Mouse (Mus musculus) kidney, postnatal 0 days (tissue): ENCODE data around the gene Uimc1. TPM values are rescaled to one million over a fixed set of nuclear protein-coding genes. Genes with fewer than 3 reads are reported as not detected.

Experiments used
- ATAC-seq: fragments of 200-750 bp; cut with Nextera tagmentation; replicated peaks from 2 replicates; pipeline ENCODE4 v1.8.0; 2017; ENCODE audit warnings: low read depth, moderate number of reproducible peaks, moderate TSS enrichment, moderate library complexity; ENCODE audit not compliant: low FRiP score
- DNase-seq: peaks from one replicate; pipeline ENCODE4 v3.0.0-alpha.2; 2016; ENCODE audit warnings: low spot score
- H3K27ac ChIP-seq: fragments of 300-500 bp; sonication (generic); 2 replicates; pipeline ENCODE4 v1.5.1; 2014; ENCODE audit warnings: mild to moderate bottlenecking
- H3K27me3 ChIP-seq: fragments of 300-500 bp; sonication (generic); 2 replicates; pipeline ENCODE4 v1.6.1; 2014; ENCODE audit warnings: low read length, mixed read lengths; ENCODE audit not compliant: insufficient read depth
- H3K36me3 ChIP-seq: fragments of 300-500 bp; sonication (generic); 2 replicates; pipeline ENCODE4 v1.6.1; 2014; ENCODE audit warnings: low read length, mixed read lengths; ENCODE audit not compliant: insufficient read depth
- H3K4me1 ChIP-seq: fragments of 300-500 bp; sonication (generic); replicated peaks from 2 replicates; pipeline ENCODE4 v1.6.1; 2014; ENCODE audit warnings: antibody characterized with exemption, low read length, mixed read lengths; ENCODE audit not compliant: insufficient read depth
- H3K4me2 ChIP-seq: fragments of 300-500 bp; sonication (generic); 2 replicates; pipeline ENCODE4 v1.6.1; 2014; ENCODE audit warnings: mild to moderate bottlenecking, low read length, moderate library complexity, mixed read lengths
- H3K4me3 ChIP-seq: fragments of 300-500 bp; sonication (generic); replicated peaks from 2 replicates; pipeline ENCODE4 v1.5.1; 2014; ENCODE audit warnings: low read depth, low read length
- H3K9ac ChIP-seq: fragments of 300-500 bp; sonication (generic); 2 replicates; pipeline ENCODE4 v1.6.1; 2014; ENCODE audit warnings: low read depth, low read length
- H3K9me3 ChIP-seq: fragments of 300-500 bp; sonication (generic); replicated peaks from 2 replicates; pipeline ENCODE4 v1.6.1; 2016; ENCODE audit warnings: low read length, inconsistent platforms, mixed read lengths
- CTCF ChIP-seq: IDR thresholded peaks from 2 replicates; pipeline ENCODE4 v1.5.1; 2016; ENCODE audit warnings: antibody characterized with exemption, low read depth, mild to moderate bottlenecking, moderate library complexity
- WGBS: fragments of 180-500 bp; shearing (Covaris S2); extraction: QIAGEN DNeasy Blood & Tissue Kit; methylation state at CpG from one replicate; pipeline ENCODE4 v1.1.7; 2014; 5-methylcytosine and 5-hydroxymethylcytosine counted together
- polyA plus RNA-seq: library from polyadenylated mRNA; unstranded; fragments of >200 nt; fragmentation: Nextera tagmentation; extraction: Ambion mirVana; gene quantifications from 2 replicates; pipeline ENCODE4 v1.2.1, GENCODE M21; 2015

The Uimc1 gene
- polyA plus RNA-seq, 1 experiment from 2014 or later = 27.9 TPM

DNA sequence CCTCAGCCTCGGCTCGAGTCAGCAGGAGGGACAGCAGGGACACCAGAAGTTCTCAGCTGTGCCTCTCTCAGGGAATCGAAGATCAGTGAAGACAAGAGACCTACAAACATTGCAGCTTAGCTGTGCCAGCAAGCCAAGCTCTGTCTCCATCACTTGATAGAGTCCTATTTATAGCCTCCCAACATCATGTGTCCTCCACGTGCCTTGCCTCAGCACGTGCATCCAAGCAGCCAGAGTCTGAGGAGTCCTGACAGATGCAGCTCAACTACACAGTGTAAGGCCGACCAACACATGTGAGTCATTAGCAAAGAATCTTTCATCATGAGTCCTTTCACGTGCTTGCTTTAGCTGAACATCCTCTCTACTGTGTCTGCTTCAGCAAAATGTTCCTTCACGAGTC lies 7.6 kb upstream of the Uimc1 start:
- DNase-seq = no peak
- no peaks in the 10 kb centered on the region for H3K9me3 ChIP-seq
- 87% methylated on average over 8 of the region's 8 CpGs for WGBS
- ATAC-seq = no peak
- no peaks in the 10 kb centered on the region for H3K27me3 ChIP-seq
- H3K36me3 ChIP-seq = 0 out of 2 replicates have a peak, but pooled peaks cover 3% of the 10 kb centered on the region
- TF ChIP-seq CTCF = no peak
- H3K9ac ChIP-seq = no peak overlapping the region
- H3K4me3 ChIP-seq = no peak overlapping the region
- no peak overlapping the region for H3K27ac ChIP-seq
- no peak overlapping the region for H3K4me2 ChIP-seq
- peaks cover 7% of the 10 kb centered on the region for H3K4me1 ChIP-seq

DNA sequence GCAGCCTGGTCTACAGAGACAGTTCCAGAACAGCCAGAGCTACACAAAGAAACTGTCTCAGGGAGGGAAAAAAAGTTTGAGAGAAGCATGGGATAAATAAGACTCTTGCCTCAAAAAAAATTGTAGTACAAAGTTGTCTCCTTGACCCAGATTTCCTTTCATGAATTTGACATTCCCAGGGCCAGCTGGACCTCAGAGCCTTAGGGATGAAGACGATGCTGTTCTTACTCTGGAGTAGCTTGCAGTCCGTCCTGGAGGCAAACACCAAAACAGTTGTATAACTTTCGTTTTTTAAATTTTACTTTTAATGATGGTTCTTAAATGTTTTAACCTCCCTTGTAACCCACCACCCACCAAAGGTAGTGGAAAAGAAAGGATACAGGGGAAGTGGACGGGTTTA lies 7.0 kb upstream of the Uimc1 start:
- no peak for TF ChIP-seq CTCF
- Histone ChIP-seq H3K36me3 (0 out of 2 replicates have a peak, but pooled peaks cover 3% of the 10 kb centered on the region), H3K27ac (no peak overlapping the region), H3K9ac (no peak overlapping the region), H3K27me3 (no peaks in the 10 kb centered on the region), H3K4me1 (peaks cover 7% of the 10 kb centered on the region), H3K9me3 (no peaks in the 10 kb centered on the region), H3K4me3 (no peak overlapping the region), H3K4me2 (no peak overlapping the region)
- ATAC-seq = no peak
- DNase-seq = no peak
- 87% methylated on average over 4 of the region's 4 CpGs for WGBS

DNA sequence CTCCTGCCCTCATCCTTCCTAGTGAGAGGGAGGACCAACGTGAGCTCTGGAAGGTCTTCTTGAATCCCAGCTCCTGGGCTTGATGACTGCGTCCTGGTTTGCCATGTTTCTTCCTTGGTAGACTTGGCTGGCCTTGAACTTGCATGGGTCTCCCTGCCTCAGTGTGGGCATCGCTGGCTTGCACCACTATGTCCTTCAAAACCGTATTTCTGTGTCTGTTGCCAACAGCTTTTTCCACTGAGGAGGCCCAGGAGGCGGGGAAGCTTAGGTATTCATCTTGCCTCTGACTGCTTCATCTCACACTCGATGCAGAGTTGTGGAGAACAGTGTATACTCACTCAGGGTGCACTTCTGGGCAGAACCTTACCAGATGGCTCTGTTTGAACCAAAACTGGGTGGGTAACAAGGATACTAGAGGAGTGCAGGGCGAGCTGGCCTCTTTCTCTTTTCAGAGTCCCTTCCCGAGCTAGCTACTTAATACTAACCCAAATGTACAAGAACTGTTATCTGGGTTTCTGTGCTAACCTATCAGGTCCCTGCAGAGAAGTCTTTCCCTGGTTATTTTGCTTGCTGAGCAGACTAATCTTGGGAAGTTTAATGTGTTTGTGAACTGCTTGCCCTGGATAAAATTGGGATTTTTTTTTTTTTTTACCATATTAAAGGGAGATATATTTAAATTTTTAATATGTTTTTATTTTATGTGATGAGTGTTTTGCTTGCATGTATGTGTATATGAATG lies 6.0 kb upstream of the Uimc1 start:
- H3K36me3 ChIP-seq = 0 out of 2 replicates have a peak, but pooled peaks cover 3% of the 10 kb centered on the region
- ATAC-seq (no peak), DNase-seq (peak; percentile 7)
- H3K27ac ChIP-seq = peak overlapping the region; percentile 91; the same call in 1 of the 2 replicates
- WGBS = 18% methylated on average over 8 of the region's 8 CpGs
- no peaks in the 10 kb centered on the region for H3K27me3 ChIP-seq
- peak overlapping the region; percentile 72 for H3K4me3 ChIP-seq
- H3K9me3 ChIP-seq = no peaks in the 10 kb centered on the region
- peaks cover 7% of the 10 kb centered on the region for H3K4me1 ChIP-seq
- TF ChIP-seq CTCF = no peak
- peak overlapping the region; percentile 67 for H3K4me2 ChIP-seq
- peak overlapping the region; percentile 78 for H3K9ac ChIP-seq

DNA sequence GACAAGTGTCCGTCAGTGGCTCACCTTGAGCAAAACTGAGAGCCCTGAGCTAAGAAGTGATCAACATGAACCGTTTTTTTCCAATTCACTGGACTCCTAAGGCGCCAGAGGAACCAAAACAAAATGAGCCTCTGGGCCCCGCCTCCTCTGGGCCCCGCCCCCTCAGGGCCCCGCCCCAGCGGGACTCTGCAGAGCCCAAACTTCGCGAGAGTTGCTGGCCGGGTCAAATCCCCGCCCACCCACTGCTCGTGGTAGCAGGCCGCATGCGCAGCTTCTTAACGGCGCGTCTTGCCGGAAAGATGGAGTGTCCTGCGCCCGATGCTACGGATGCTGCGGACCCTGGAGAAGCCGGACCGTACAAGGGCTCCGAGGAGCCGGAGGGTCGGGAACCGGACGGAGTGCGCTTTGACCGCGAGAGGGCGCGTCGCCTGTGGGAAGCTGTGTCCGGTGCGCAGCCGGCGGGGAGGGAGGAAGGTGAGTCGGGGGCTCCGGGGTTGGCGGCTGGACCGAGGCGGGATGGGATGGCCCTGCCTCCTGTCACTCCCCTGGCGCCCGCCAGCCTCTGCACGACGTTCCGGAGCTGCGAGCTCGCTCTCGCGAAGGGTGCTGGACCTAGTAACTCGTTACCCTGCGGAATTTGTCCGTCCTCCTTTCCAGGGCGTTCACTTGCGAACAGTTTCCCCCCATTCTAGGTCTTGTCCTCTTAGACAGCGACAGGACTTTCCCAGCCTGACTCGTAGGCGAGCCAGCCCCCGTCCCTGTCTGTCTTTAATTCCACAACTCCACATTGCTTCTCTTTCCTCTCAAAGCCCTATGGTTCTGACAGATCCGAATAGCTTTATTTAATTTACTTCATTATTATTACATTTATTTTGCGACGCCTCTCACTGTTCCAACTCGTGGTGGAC lies 5.2 kb upstream of the Uimc1 start, which contains the start of gene Zfp346:
Gene Zfp346 (plus strand): TSS at position 267 of the 908 bp plus-strand sequence.
- Histone ChIP-seq H3K27me3 (no peaks in the 10 kb centered on the region), H3K4me2 (peak within 1 kb of the TSS; percentile 67), H3K9me3 (no peaks in the 10 kb centered on the region), H3K36me3 (0 out of 2 replicates have a peak, but pooled peaks cover 3% of the 10 kb centered on the region), H3K27ac (peak within 1 kb of the TSS; percentile 91), H3K4me3 (peak within 1 kb of the TSS; percentile 72), H3K9ac (peak within 1 kb of the TSS; percentile 78), H3K4me1 (peaks cover 7% of the 10 kb centered on the region)
- WGBS = under 1% methylated on average over 66 of the region's 66 CpGs
- ATAC-seq = peak; percentile 96
- TF ChIP-seq CTCF = peak; percentile 68
- DNase-seq = peak; percentile 98

DNA sequence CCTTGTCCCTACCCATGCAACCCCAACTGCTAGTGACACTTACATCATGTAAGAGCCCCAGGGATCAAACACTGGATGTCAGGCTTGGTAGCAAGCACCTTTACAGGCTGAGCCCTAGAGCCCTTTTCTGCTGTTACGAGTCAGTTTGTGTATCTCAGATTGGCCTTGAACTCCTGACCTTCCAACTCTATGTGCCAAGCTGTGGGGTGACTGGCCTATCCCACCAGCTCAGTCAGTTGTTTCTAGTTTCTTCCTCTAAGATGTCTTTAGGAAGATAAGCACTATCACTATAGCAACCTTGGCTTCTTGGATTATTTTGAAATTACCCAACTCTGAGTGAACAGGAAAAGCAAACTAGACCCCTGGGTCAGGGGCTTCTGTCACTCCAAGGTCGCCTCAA lies 3.3 kb upstream of the Uimc1 start:
- no peaks in the 10 kb centered on the region for H3K36me3 ChIP-seq
- no peaks in the 10 kb centered on the region for H3K9me3 ChIP-seq
- 64% methylated on average over 2 of the region's 2 CpGs for WGBS
- peaks cover 7% of the 10 kb centered on the region for H3K4me1 ChIP-seq
- ATAC-seq = no peak
- H3K27ac ChIP-seq = no peak overlapping the region
- H3K4me3 ChIP-seq = no peak overlapping the region
- DNase-seq = no peak
- no peak overlapping the region for H3K9ac ChIP-seq
- TF ChIP-seq CTCF = no peak
- H3K4me2 ChIP-seq = no peak overlapping the region
- H3K27me3 ChIP-seq = no peaks in the 10 kb centered on the region

DNA sequence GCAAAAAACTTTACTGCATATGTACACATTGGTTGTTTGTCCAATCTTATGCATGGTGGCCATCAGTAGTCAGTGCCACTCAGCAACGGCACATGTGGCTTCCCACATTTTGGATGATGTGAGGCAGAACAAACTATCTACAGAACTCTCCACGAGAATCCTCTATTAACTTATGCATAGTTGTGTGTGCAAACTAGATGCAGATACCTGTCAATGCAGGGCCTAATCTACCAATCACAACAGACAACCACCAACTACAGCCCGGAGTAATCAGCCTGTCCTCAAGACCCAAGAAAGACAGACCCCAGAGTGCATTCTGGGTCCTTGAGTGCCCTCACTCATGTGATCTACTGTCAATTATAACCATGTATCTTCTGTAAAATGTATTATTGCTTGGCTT lies 2.3 kb upstream of the Uimc1 start:
- H3K36me3 ChIP-seq = no peaks in the 10 kb centered on the region
- no peak overlapping the region for H3K27ac ChIP-seq
- DNase-seq (no peak), ATAC-seq (no peak)
- no peaks in the 10 kb centered on the region for H3K9me3 ChIP-seq
- H3K9ac ChIP-seq = no peak overlapping the region
- no peak overlapping the region for H3K4me3 ChIP-seq
- WGBS = 92% methylated on average over 3 of the region's 3 CpGs
- H3K27me3 ChIP-seq = no peaks in the 10 kb centered on the region
- TF ChIP-seq CTCF = no peak
- H3K4me1 ChIP-seq = peaks cover 7% of the 10 kb centered on the region
- H3K4me2 ChIP-seq = no peak overlapping the region
